Mouse (Mus musculus): ENCODE data around the gene Rps6kb1.

Gene Rps6kb1

DNA sequence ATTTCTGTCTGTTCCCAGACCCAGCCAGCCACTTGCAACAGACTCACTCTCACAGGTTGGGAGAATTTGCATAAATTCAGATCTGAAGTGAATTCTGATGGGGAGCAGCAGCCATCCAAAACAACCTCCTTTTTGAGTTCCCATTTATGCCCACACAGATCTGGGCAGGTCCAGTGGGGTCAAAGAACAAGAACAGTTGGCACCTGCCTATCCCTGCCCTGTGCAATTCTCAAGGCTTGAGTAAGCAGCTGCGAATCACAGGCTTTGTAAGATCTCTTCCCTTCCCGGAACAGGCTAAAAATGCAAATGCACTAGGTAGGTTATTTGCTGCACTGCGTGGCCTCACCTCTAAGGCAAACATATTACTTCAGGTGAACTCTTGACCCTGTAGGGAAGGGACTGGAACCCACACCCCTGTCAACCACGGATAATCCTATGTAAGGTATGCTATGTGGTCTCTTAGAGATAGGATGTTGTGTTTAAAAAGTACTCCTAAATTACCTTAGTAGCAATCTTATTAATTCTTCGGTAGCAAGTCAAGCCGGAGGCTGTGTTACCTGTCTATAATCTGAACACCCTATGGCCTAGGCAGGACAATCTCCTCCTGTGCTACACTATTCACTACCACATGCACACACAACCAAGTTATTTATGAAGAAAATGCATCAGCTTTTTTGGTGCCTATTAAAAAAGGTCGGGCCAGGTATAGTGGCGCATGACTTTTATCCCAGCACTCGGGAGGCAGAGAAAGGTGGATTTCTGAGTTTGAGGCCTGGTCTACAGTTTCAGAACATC lies 35.9 kb upstream of the Rps6kb1 start:
- peak; percentile 43 to 52 for DNase-seq

DNA sequence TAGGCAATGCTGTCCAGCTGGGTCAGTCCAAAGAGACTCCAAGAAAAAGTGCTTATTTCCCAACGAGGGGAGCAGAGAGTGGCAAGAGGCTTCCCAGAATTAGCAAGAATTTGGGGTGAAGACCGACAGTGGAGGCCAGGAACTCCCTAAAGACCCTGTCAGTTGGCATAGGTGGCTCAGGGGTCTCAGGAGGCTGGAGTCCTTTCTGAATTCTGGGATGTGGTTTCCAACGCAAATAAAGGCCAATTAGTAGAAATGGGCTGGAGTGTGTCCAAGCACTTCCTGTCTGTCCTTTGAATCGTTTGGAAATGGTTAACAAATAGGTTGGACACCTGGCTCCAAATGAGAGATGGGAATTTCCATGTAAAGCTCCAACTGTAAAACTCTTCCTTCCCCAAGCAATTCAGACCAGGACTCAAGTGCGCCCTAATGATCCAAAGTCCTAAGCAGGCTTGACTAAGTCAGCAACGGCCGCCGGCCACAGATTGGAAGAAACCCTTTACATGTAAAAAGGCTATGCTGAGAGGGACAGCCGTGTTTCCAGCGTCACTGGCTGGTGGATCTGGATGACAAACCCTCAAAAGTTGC lies 35.2 kb upstream of the Rps6kb1 start:
- no peak for DNase-seq

GRCm38 (mm10) chr11:86578809-86579730 lies 34.5 kb upstream of the Rps6kb1 start:
- peak; percentile 85 to 89 for DNase-seq

- DNase-seq = no peak
These were observed 33.7 kb upstream of the Rps6kb1 start for GRCm38 (mm10) chr11:86578106-86578808.

- peak; percentile 73 to 78 for DNase-seq
These were observed 32.6 kb upstream of the Rps6kb1 start for GRCm38 (mm10) chr11:86577231-86577630.

- DNase-seq = no peak
These were observed 31.2 kb upstream of the Rps6kb1 start for GRCm38 (mm10) chr11:86575632-86576378.

DNA sequence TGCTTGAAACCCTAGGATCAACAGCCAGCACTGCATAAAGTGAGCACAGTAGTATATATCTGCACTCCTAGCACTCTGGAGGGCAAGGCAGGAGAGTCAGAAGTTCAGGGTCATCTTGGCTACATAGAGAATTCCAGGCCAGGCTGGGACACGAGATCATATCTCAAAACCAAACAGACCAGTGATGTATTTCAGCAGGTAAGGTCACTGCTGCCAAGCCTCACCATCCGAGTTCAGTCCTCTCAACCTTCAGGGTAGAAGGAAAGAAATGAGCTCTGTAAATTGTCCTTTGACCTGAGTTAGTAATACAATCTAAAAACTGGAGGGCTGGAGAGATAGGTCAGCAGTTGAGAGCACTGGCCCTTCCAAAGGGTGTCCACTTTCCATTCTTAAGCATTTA lies 29.8 kb upstream of the Rps6kb1 start:
- no peak for DNase-seq

GRCm38 (mm10) chr11:86573646-86574231 lies 29.1 kb upstream of the Rps6kb1 start:
- DNase-seq = no peak

GRCm38 (mm10) chr11:86572623-86573022 lies 28.0 kb upstream of the Rps6kb1 start:
- DNase-seq = no peak

GRCm38 (mm10) chr11:86571871-86572270 lies 27.3 kb upstream of the Rps6kb1 start:
- no peak for DNase-seq

- DNase-seq = peak; percentile 47 to 78
These were observed 26.6 kb upstream of the Rps6kb1 start for GRCm38 (mm10) chr11:86571047-86571855.

GRCm38 (mm10) chr11:86570261-86570746 lies 25.7 kb upstream of the Rps6kb1 start:
- DNase-seq = no peak

DNA sequence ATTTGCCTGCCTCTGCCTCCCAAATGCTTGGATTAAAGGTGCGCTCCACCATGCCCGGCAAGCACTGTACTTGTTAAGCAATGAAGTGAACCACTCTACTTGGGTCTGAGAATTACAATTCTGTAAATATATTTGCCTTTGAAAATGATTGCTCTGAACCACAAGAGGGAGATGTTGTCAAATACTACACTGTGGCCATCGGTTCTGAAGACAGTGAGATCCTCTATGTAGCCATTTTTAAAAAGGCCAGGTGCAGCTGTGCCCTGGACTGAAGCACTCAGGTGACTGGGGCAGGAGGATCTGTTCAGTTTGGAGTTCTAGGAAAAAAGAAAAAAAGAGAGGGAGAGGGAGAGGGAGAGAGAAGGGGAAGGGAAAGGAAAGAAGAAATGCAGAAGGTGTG lies 23.8 kb upstream of the Rps6kb1 start:
- DNase-seq = no peak

GRCm38 (mm10) chr11:86558258-86558657 lies 13.7 kb upstream of the Rps6kb1 start:
- no peak for DNase-seq

GRCm38 (mm10) chr11:86553525-86553924 lies 8.9 kb upstream of the Rps6kb1 start:
- no peak for DNase-seq

GRCm38 (mm10) chr11:86547412-86547811 lies 2.8 kb upstream of the Rps6kb1 start:
- DNase-seq = peak in 1 of 2 experiments; percentile 21

- no peak for DNase-seq
These were observed 951 bp upstream of the Rps6kb1 start for GRCm38 (mm10) chr11:86545556-86545955.

- DNase-seq = no peak
These were observed 506 bp downstream of the Rps6kb1 start for GRCm38 (mm10) chr11:86543960-86544638.

- DNase-seq = no peak
These were observed 1.8 kb downstream of the Rps6kb1 start for GRCm38 (mm10) chr11:86542851-86543250.

GRCm38 (mm10) chr11:86540476-86540845 lies 4.1 kb downstream of the Rps6kb1 start:
- DNase-seq = no peak
